Mouse (Mus musculus): ENCODE results near the gene Lmntd2. TPM values are rescaled to one million over a fixed set of nuclear protein-coding genes. Genes with fewer than 3 reads are reported as not detected.
A peak's percentile ranks its signal among the peaks of the same experiment; 100 is the strongest.

Lmntd2 gene
- total RNA-seq, 2 experiments from 2014 or later, result not detected

DNA sequence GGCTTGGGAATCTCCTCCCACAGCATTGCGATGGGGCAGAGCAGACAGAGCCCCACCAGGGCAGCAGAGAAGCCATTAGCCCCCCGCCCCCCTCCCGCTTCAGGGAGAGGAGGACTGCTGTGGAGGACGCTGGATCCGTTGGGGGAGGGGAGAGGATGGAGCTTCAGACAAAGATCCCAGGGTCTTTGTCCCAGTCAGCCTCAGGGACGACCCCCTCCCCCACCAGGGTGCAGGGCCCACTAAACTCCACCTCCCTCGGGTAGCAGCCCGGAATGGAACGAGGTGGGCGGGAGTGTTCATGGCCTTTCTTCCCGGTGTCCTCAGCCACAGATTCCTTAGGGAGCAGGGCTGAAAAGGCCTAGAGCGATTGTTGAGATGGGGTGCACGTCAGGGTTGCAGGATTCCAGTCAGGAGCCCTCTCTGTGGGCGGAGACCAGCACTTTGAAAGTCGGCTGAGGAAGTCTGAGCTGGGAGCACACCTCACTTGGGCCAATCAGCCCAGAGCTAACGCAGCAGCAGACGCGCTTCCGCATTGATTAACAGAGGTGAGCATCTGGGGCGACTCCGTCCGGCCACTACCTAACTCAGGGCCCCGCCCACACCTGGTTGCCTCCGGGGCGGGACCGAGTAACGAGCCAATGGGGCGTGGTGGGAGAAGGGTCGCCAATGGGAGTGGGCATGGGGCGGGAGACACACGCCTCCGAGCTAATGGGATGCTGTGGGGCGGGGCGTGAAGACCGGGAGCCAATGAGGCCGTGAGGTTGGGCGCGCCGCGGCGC lies 1.4 kb upstream of the Lmntd2 start, which contains the start of gene Rassf7:
Gene Rassf7, plus strand, starts transcription at position 760 of the 779 bp plus-strand sequence.
- intact Hi-C loops (cut with DNase I), result no loop called here
- TF ChIP-seq CTCF (IDR thresholded peaks at IDR 0.05), result no peak
- peak within 1 kb of the TSS; percentile 78 for H3K4me3 ChIP-seq
- H3K27ac ChIP-seq, result peak within 1 kb of the TSS; percentile 57
- DNase-seq, result peak; percentile 91

DNA sequence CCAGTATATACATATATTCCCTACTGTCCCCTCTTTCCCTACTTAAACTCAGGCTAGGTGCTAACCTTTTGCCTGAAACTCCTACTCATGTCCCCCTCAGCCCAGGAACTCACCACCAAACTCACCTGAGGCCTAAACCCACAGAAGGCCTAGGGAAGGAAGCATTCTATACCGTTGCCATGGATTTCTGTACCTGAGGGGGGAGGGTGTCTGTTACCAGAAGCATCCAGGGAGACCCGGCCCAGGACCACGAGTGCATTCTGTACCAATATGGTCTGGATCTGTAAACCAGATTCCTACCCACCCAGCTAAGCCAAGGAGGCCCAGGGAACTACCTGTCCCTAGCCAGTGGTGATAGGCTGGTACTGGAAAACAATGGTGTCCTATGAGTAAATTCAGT lies 430 bp upstream of the Lmntd2 start:
- TF ChIP-seq CTCF (IDR thresholded peaks at IDR 0.05), result no peak
- DNase-seq, result no peak
- intact Hi-C loops (cut with DNase I), result no loop called here
- Histone ChIP-seq H3K27ac (no peak overlapping the region), H3K4me3 (no peak overlapping the region)

DNA sequence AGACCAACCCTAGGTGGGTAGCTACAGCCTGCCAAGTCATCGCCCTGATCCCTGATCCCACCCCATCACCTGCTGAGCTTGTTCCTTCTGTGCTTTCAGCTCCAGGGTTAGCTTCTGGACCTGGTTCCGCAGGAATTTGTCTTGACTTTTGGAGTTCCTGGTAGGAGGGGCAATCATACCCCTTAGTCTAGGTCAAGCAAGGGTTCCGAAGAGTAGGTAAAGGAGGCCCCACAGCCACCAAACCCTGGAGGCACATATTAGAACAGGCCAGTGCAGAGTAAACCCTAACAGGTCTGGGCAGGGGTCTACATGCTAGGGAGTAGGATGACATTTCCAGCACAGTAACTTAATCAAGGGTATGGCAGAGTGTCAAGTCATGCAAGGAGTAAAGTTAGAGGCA lies 747 bp downstream of the Lmntd2 start:
- no peak for DNase-seq
- intact Hi-C loops (cut with DNase I), result no loop called here
- TF ChIP-seq CTCF (IDR thresholded peaks at IDR 0.05), result no peak
- no peak overlapping the region for H3K4me3 ChIP-seq
- H3K27ac ChIP-seq, result no peak overlapping the region

DNA sequence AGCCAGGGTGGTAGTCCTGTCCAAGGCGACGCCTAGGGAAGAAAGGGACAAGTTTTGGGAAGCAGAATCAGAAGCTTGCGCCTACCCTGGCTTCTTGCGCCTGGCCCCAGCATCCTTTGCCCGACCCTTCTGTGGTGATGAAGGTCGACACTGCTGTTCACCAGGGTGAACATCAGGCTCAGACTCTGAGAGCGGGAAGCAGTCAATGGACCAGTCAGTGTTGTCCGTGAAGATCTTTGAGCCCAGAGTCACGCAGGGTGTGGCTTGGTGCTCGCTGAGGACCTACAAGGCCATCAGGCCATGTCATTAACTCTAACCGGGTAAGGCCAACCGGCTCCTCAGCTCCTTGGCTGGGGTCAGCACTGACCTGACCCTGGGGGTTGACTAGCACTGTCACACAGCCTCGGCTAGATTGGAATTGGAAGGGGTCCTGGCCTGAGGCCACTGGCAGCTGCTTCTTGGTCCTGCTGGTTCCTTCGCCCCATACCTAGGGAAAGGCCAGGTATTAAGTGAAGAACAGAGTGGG lies 3.2 kb downstream of the Lmntd2 start:
- no peak for TF ChIP-seq CTCF (IDR thresholded peaks at IDR 0.05)
- intact Hi-C loops (cut with DNase I), result no loop called here
- Histone ChIP-seq H3K27ac (no peak overlapping the region), H3K4me3 (no peak overlapping the region)
- peak; percentile 17 for DNase-seq

DNA sequence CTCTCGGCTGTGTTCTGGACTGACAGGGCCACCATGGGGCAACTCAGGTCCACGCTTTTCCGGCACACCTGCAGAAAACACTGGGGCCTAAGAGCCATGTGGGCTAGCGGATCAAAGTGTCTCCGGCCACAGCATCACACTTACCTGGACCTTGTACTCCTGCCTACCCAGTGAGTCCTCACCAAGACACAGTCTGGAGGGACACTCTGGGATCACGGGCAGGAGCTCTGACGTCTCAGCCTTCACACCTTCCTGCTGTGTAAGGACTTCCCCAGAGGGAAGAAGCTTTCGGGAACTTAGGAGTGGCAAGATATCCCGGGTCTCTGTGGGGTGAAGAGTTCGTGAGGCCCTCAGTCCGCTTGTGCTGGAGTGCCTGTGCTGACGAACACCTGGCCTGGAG lies 3.7 kb downstream of the Lmntd2 start:
- intact Hi-C loops (cut with DNase I), result no loop called here
- TF ChIP-seq CTCF (IDR thresholded peaks at IDR 0.05), result no peak
- no peak overlapping the region for H3K4me3 ChIP-seq
- H3K27ac ChIP-seq, result no peak overlapping the region
- peak; percentile 6 for DNase-seq

DNA sequence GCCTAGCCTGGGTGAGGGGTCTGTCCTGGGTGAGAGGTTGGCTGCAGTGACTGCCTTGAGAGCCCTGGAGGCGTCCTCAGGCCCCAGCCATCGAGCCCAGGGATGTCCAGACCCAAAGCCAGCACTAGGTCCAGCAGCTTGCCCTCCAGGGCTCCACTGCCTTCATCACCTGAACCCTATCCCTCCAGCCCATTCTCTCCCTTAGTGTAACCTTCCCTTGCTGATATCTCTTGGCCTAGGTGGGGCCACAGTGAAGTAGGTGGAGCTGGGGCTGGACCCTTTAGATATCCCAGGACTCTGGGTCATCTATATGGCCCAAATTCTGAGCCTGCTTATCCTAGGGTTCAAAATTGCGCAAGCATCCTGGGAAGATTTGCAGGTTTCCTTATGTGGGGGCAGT lies 4.4 kb downstream of the Lmntd2 start:
- H3K27ac ChIP-seq, result no peak overlapping the region
- TF ChIP-seq CTCF (IDR thresholded peaks at IDR 0.05), result no peak
- H3K4me3 ChIP-seq, result no peak overlapping the region
- intact Hi-C loops (cut with DNase I), result no loop called here
- DNase-seq, result no peak

DNA sequence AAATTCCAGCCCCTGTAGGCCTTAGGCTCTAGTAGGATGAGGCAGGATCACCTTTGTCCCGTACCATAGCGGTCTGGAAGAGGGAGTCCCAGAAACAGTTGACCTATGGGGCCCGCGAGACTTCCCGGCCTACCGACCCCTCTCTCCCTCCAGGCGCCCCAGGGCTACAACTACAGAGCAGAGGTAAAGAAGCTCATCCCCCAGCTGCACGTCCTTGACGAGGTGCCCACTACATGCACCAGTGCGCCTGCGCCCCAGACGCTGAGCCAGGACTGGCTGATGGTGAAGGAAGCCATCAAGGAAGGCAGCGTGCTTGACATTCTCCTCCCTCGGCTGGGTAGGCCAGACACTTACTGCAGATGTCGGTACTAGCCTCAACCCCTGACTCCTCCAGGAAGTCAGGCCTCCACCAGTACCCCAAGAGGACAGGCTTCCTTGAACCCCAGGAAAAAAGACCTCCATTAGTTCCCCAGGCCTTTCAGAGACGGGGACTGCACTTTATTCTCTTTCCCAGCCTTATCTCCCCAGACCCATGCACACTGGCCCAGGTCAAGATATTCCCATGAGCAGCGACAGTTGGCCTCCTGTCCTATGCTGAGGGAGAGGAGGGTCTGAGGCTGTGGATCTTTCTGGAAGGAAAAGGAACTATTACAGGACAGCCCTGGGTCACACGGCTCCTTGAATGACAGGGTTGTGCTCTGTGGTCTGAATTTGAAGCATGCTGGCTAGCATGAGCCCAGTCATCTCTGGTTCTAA lies 7.5 kb downstream of the Lmntd2 start:
- H3K27ac ChIP-seq, result no peak overlapping the region
- peak; percentile 13 for DNase-seq
- no peak for TF ChIP-seq CTCF (IDR thresholded peaks at IDR 0.05)
- H3K4me3 ChIP-seq, result no peak overlapping the region
- intact Hi-C loops (cut with DNase I), result no loop called here

DNA sequence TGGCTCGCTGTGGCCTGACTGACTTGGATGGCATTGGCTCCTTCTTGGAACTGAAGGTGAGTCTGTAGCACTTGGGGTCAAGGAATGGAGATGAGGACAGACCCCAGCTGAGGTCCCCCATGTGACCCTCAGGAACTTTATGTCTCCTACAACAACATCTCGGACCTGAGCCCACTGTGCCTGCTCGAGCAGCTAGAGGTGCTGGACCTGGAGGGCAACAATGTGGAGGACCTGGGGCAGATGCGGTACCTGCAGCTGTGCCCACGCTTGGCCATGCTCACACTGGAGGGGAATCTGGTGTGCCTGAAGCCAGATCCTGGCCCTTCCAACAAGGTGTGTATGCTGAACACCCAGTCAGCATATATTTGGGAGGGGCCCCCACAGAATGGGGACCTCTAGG lies 8.4 kb downstream of the Lmntd2 start:
- TF ChIP-seq CTCF (IDR thresholded peaks at IDR 0.05), result no peak
- intact Hi-C loops (cut with DNase I), result no loop called here
- H3K27ac ChIP-seq, result no peak overlapping the region

DNA sequence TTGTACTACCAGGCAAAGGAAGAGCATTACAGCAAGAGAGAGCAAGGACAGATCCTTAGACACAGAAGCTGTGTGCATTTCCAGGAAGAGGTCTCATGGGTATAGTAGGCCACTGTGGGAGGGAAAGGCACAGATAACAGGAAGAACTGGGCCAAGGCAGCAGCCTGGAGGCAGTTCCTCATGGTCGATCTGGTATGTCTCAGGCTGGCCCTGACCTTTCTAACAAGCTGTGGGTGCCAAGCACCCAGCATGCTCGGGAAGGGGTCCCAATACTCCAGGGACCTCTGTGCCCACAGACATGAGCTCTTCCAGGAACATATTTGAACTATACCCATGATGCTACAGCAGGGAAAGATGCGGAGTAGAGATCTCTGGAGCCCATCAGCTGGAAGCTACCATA lies 9.3 kb downstream of the Lmntd2 start:
- H3K4me3 ChIP-seq, result no peak overlapping the region
- peak; percentile 4 for DNase-seq
- intact Hi-C loops (cut with DNase I), result no loop called here
- H3K27ac ChIP-seq, result no peak overlapping the region
- TF ChIP-seq CTCF (IDR thresholded peaks at IDR 0.05), result no peak

More for the DNA sequence above, 8.4 kb downstream of the Lmntd2 start:
- DNase-seq, result peak; percentile 10
- no peak overlapping the region for H3K4me3 ChIP-seq

DNA sequence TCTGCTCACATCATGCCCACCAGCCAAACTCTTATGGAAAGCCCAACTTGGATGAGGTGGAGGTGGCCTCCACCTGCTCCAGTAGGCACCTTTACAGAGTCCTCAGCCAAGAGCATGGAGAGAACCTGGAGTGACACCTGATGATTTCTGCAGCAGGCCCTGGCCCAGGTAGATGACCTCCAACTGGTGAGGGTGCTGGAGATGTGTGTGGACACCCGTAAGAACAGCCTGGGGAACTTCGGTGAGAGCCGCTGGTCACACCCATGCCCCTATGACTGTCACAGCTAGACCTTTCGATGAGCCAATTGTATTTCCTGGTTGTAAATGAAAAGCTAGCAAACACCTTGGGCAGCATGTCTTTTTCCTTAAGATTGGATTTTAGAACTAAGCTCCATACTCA lies 15.8 kb downstream of the Lmntd2 start:
- Histone ChIP-seq H3K4me3 (no peak overlapping the region), H3K27ac (no peak overlapping the region)
- TF ChIP-seq CTCF (IDR thresholded peaks at IDR 0.05), result no peak
- no peak for DNase-seq
- intact Hi-C loops (cut with DNase I), result no loop called here

DNA sequence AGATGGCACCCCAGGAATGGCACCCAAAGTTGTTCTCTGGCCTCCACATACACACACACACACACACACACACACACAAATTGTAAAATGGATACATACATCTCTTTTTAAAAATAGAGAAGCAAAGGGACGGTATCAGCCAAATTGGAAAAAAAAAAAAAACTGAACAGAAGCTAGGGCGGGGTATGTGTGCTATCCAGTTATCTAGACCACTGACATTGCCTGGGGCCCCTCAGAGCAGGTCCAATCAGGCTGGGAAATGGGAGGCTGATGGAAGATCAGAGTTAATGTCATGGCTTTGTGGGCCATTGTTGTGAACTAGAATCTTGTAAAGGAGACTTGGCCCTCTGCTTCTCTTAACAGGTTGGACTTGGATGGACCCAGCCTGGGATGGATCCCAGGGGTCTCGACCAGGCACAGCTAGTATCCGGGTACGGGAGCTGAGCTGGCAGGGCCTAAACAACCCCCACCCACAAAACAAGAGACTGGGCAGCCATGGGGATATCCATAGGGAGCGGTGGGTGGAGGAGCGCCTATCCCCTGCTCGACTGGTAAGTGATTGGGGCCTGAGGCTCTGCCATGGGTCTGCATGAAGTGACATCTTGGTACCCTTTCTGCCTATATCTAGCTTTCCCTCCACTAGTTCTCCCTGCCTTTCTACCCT lies 17.1 kb downstream of the Lmntd2 start:
- no peak for DNase-seq
- Histone ChIP-seq H3K4me3 (no peak overlapping the region), H3K27ac (no peak overlapping the region)
- intact Hi-C loops (cut with DNase I), result no loop called here
- TF ChIP-seq CTCF (IDR thresholded peaks at IDR 0.05), result no peak

DNA sequence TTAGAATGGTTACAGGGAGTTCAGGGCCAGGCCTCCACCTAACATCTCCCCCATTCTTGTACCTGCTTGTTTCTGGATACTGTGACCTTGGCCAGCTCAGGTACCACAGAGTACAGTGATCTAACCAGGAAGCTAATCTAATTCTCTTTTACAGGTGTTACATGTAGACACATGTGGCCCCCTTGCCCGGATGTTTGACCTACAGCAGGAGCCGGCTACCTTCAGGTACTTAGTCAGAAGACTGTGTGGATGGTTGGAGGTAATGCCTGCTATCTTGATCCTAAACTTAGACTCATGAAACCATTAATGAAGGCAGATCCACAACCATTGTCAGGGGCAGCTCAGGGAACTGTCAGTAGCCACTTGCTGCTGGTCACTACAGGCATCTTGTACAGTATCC lies 18.1 kb downstream of the Lmntd2 start:
- DNase-seq, result no peak
- Histone ChIP-seq H3K27ac (no peak overlapping the region), H3K4me3 (no peak overlapping the region)
- intact Hi-C loops (cut with DNase I), result no loop called here
- TF ChIP-seq CTCF (IDR thresholded peaks at IDR 0.05), result no peak

DNA sequence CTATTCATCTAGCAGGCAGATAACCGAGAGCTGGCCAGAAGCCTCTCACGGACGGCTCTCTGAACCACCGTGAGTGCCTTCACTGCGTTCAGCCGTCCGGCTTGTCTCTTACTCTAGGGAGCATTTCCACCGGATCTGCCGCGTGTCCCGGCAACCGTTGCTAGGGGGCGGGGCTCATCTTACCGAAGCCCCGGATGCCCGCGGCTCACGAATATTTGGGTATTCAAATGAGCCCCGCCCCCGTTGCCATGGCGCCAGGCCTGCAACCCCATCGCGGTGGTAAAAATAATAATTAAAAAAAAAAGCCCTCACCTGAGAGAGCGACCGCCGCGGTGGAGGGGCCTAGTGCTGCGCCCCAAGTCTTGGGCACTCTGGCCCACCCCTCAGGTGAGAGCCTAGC lies 19.1 kb downstream of the Lmntd2 start:
- no peak for TF ChIP-seq CTCF (IDR thresholded peaks at IDR 0.05)
- intact Hi-C loops (cut with DNase I), result loop anchor here (5.0 kb wide), 1 partner anchor 103 kb away; no protein-coding TSS in a partner anchor

More for the DNA sequence above, 19.1 kb downstream of the Lmntd2 start:
- peak overlapping the region; percentile 88 for H3K27ac ChIP-seq
- peak overlapping the region; percentile 76 for H3K4me3 ChIP-seq
- peak; percentile 86 for DNase-seq
